Mouse (Mus musculus) E14TG2a.4 (cell line): ENCODE data around the gene Tas2r144.

Source experiments
- H3K27me3 ChIP-seq: 2 replicates; pipeline ENCODE4 v1.6.1; 2014; ENCODE audit warnings: low read length, control low read depth; ENCODE audit not compliant: insufficient read depth
- H3K36me3 ChIP-seq: 2 replicates; pipeline ENCODE4 v1.6.1; 2014; ENCODE audit warnings: low read length, control low read depth; ENCODE audit not compliant: insufficient read depth
- H3K4me1 ChIP-seq: replicated peaks from 2 replicates; pipeline ENCODE4 v1.6.1; 2014; ENCODE audit warnings: low read depth, low read length, control low read depth
- H3K4me3 ChIP-seq: replicated peaks from 2 replicates; pipeline ENCODE4 v1.5.1; 2014; ENCODE audit warnings: mild to moderate bottlenecking, low read length
- H3K9me3 ChIP-seq: 2 replicates; pipeline ENCODE4 v1.6.1; 2014; ENCODE audit warnings: low read length, control low read depth
- CTCF ChIP-seq: conservative IDR thresholded peaks from 2 replicates; pipeline ENCODE4 v1.5.1; 2014; ENCODE audit warnings: low read length
- NANOG ChIP-seq: IDR thresholded peaks from 2 replicates; pipeline ENCODE4 v1.6.1; 2014; ENCODE audit warnings: borderline replicate concordance, low read length, mixed read lengths
- POU5F1 ChIP-seq: IDR thresholded peaks from 2 replicates; pipeline ENCODE4 v1.6.1; 2014; ENCODE audit warnings: low read length, borderline replicate concordance

Gene Tas2r144

DNA sequence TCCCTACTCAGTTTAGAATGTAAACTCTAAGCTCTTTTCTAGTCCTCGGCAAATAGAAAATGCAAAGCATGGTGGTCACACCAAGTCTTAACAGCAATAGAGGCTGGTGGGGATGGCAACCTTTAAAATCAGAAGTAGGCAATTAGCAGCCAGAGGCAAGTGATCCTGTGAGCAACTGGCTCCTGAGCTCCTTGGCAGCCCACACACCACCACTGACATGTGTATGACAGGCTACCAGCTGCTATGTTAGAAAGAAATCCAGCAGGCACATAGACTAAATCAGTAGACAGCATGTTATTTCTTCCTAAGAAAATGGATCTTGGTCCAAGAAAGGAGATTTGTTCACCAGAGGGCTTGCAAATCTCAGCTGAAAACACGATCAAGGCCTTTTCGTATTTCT lies 16.1 kb downstream of the Tas2r144 start:
- H3K9me3 ChIP-seq, result no peaks in the 10 kb centered on the region
- H3K4me1 ChIP-seq, result no peaks in the 10 kb centered on the region
- no peak for TF ChIP-seq CTCF
- TF ChIP-seq NANOG, result no peak
- no peak for TF ChIP-seq POU5F1
- no peak overlapping the region for H3K4me3 ChIP-seq
- no peaks in the 10 kb centered on the region for H3K27me3 ChIP-seq
- H3K36me3 ChIP-seq, result no peaks in the 10 kb centered on the region

DNA sequence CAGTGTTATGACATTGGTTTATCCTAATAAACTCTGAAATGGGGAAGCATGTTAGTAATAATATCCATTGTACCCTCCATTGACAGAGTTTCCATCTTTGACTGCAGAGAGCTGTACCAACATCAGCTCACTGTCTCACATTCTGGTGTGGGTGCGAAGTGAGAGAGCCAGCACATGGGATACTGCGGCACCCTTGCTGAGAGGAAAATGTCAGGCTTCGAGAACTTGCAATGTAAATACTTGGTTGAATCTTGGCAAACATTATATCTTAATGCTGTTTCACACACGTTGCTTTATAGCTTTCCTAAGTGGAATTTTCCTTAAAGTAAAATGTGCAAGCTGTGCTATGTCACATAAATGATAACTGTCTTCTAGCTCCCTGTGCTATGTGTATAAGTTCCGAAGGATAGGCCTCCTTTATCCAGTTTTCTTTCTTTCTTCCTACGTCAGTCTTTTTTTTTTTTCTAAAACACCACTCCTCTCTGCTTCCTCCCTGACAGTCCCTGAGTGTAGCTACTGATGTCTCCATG lies 22.2 kb downstream of the Tas2r144 start:
- no peaks in the 10 kb centered on the region for H3K4me1 ChIP-seq
- no peaks in the 10 kb centered on the region for H3K9me3 ChIP-seq
- no peaks in the 10 kb centered on the region for H3K27me3 ChIP-seq
- no peak for TF ChIP-seq CTCF
- TF ChIP-seq POU5F1, result no peak
- no peak for TF ChIP-seq NANOG
- H3K4me3 ChIP-seq, result no peak overlapping the region
- H3K36me3 ChIP-seq, result no peaks in the 10 kb centered on the region

DNA sequence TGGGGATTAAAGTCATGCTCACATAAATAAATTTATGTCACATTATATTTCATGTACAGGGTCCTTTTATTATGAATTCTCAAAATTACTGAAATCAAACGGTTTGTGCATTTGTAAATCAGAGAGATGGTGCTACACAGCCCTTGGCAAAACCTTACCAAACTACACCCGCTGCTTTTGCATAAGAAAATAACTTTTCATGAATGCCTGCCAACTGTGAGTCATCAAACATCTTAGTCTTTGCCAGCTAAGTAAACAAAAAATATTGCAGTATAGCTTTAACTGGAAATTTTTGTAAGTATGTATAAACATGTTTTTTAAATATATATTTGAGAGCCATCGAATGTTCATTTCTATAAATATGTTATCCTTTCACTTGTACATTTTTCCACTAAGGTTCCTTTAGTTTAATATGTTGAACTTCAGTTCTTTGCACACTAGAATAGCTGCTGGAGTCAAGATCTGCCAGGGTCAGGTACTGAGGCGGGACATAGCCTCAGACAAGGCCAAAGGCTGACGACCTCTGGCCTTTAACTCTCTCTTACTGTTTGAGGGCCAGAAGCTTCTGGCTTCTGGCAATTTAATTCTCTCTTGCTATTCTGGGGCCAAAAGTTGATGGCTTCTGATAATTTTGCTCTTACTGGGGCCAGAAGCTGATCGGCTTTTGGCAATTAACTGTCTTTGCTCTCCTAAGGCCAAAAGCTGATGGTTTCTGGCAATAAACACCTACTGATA lies 26.4 kb downstream of the Tas2r144 start:
- H3K36me3 ChIP-seq, result no peaks in the 10 kb centered on the region
- TF ChIP-seq POU5F1 (no peak), NANOG (no peak), CTCF (no peak)

DNA sequence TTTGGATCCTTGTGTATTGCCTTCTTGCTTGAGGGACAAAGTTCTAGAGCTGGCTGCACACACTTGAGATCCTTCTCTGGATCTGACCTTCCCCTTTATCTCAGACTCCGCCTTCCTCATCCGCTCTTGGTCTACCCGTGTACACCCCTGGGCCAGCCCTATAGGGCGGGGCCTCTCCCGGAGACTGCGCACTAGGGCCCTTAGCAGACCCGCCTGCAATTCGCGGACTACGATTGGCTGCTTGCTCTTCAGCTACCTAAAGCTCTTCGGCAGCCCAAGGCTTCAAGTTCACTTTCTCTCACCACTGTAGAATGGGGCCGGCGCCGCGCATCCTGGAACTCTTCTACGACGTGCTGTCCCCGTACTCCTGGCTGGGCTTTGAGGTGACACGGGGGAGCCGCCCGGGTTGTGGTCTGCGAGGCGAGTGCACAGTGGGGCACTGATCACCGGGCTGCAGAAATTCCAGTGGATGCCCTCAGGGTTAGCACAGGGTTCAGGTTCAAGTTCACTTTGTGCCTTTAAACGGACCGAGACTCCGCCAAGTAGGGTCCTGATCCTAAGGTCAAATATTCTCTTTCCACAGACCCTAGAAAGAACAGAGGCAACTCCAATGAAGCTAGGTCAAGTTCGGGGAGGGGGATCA lies 30.7 kb downstream of the Tas2r144 start, which contains the start of gene Gstk1:
Gstk1 (plus strand) TSS at position 225 of the 643 bp plus-strand sequence.
- no peaks in the 10 kb centered on the region for H3K36me3 ChIP-seq
- peak within 1 kb of the TSS; percentile 77 for H3K4me3 ChIP-seq
- H3K4me1 ChIP-seq, result peaks cover 21% of the 10 kb centered on the region
- TF ChIP-seq NANOG (no peak), POU5F1 (no peak), CTCF (no peak)
- no peaks in the 10 kb centered on the region for H3K9me3 ChIP-seq
- H3K27me3 ChIP-seq, result peaks cover 26% of the 10 kb centered on the region

More for the DNA sequence above, 26.4 kb downstream of the Tas2r144 start:
- Histone ChIP-seq H3K4me3 (no peak overlapping the region), H3K4me1 (peaks cover 7% of the 10 kb centered on the region), H3K9me3 (no peaks in the 10 kb centered on the region), H3K27me3 (peaks cover 10% of the 10 kb centered on the region)

DNA sequence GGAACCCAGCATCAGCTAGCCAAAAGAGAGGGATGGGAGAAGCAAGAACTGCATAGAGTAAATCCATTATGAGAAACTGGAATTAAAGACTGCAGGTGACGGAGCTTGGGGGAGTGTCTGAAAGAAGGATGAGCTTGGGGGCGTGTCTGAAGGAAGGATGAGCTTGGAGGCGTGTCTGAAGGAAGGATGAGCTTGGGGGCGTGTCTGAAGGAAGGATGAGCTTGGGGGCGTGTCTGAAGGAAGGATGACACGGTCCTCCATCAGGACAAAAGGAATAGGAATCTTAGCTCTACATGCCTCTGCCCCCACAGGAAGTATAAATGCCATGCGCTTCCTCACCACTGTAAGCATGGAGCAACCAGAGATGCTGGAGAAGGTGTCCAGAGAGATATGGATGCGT lies 32.0 kb downstream of the Tas2r144 start:
- Histone ChIP-seq H3K4me3 (no peak overlapping the region), H3K36me3 (no peaks in the 10 kb centered on the region), H3K9me3 (no peaks in the 10 kb centered on the region), H3K4me1 (peaks cover 21% of the 10 kb centered on the region), H3K27me3 (peaks cover 27% of the 10 kb centered on the region)
- no peak for TF ChIP-seq POU5F1
- TF ChIP-seq CTCF, result no peak
- no peak for TF ChIP-seq NANOG

DNA sequence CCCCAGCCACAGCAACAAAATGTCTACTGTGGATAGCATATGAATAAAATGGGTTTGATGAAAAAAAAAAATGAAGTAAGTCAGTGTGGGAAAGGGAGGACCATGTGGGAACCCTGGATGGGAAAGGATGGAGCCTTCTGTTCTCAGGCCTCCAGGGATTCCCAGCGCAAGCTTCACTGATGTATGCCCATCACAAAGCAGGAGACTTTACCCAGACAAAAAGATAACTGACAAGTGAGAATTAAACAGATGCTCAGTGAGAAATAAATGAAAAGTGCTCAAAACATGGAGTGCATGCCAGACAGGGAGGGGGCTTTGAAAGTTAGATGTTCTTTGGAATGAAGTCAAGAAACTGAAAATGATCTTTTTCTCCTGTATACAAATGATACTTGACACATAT lies 32.9 kb downstream of the Tas2r144 start:
- Histone ChIP-seq H3K4me1 (peaks cover 21% of the 10 kb centered on the region), H3K9me3 (no peaks in the 10 kb centered on the region), H3K4me3 (no peak overlapping the region), H3K27me3 (peaks cover 27% of the 10 kb centered on the region), H3K36me3 (no peaks in the 10 kb centered on the region)
- no peak for TF ChIP-seq POU5F1
- no peak for TF ChIP-seq NANOG

DNA sequence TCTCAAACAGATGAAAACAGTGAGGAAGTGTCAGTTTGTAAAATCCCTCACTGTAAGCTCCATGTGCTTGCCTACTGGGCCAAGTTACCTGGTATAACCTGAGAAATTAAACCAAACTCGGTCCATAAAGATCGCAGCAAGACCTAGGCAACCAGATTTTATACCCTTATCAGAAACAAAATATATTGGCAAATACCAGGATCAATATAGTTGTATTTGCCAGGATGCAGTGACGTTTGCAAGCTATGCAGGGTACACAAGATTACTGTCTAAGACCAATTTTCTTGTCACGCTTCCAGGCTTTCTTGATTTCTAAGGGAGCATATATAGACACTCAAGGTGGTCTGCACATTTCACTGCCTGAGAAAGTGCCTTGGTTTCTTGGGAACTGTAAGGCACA lies 36.7 kb downstream of the Tas2r144 start:
- Histone ChIP-seq H3K4me3 (no peak overlapping the region), H3K36me3 (no peaks in the 10 kb centered on the region), H3K27me3 (peaks cover 17% of the 10 kb centered on the region), H3K4me1 (peaks cover 18% of the 10 kb centered on the region), H3K9me3 (no peaks in the 10 kb centered on the region)
- no peak for TF ChIP-seq CTCF
- no peak for TF ChIP-seq NANOG
- no peak for TF ChIP-seq POU5F1

DNA sequence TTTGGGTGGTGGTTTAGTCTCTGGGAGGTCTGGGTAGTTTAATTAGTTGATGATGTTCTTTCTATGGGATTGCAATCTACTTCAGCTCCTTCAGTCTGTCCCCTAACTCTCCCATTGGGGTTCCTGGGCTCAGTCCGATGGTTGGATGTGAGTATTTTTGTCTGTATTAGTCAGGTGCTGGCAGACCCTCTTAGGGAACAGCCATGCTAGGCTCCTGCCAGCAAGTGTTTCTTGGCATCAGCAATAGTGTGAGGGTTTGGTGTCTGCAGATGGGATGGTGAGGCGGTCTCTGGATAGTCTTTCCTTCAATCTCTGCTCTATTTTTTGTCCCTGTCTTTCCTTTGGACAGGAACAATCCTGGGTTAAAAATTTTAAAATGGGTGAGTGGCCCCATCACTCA lies 38.0 kb downstream of the Tas2r144 start:
- H3K36me3 ChIP-seq, result no peaks in the 10 kb centered on the region

More for the DNA sequence above, 38.0 kb downstream of the Tas2r144 start:
- Histone ChIP-seq H3K4me1 (peaks cover 20% of the 10 kb centered on the region), H3K9me3 (no peaks in the 10 kb centered on the region), H3K4me3 (no peak overlapping the region), H3K27me3 (peaks cover 4% of the 10 kb centered on the region; the same call in 1 of the 2 replicates)
- no peak for TF ChIP-seq POU5F1
- no peak for TF ChIP-seq CTCF
- no peak for TF ChIP-seq NANOG
